Mouse (Mus musculus) myocyte (in vitro differentiated cells): ENCODE results near the gene C2cd4a. TPM values are rescaled to one million over a fixed set of nuclear protein-coding genes. Genes with fewer than 3 reads are reported as not detected.

Source experiments
- H3K27me3 ChIP-seq: one replicate; pipeline ENCODE4 v1.6.1; 2011; ENCODE audit not compliant: control insufficient read depth, insufficient read depth, insufficient read length
- H3K36me3 ChIP-seq: one replicate; pipeline ENCODE4 v1.6.1; 2011; ENCODE audit not compliant: control insufficient read depth, insufficient read depth
- H3K4me2 ChIP-seq: one replicate; pipeline ENCODE4 v1.6.1; 2011; ENCODE audit warnings: low read depth, control low read depth
- H3K4me3 ChIP-seq: one replicate; pipeline ENCODE4 v1.5.1; 2011; ENCODE audit warnings: mild to moderate bottlenecking, control low read depth, moderate library complexity
- H3K79me2 ChIP-seq: one replicate; pipeline ENCODE4 v1.6.1; 2011; ENCODE audit not compliant: control insufficient read depth, insufficient read depth
- H3ac ChIP-seq: one replicate; pipeline ENCODE4 v1.6.1; 2011; ENCODE audit not compliant: control insufficient read depth, insufficient read length
- CEBPB ChIP-seq: IDR thresholded peaks from 2 replicates; pipeline ENCODE4 v1.6.1; 2011; ENCODE audit warnings: mild to moderate bottlenecking, moderate library complexity; ENCODE audit not compliant: poor library complexity, insufficient read depth, severe bottlenecking
- E2F4 ChIP-seq: IDR thresholded peaks from one replicate; pipeline ENCODE4 v1.6.1; 2011; ENCODE audit warnings: mild to moderate bottlenecking, control low read depth, moderate library complexity; ENCODE audit not compliant: insufficient read depth
- MAX ChIP-seq: IDR thresholded peaks from one replicate; pipeline ENCODE4 v1.6.1; 2011; ENCODE audit warnings: low read depth, mild to moderate bottlenecking, control low read depth
- MYOD1 ChIP-seq, 3 experiments: IDR thresholded peaks; one replicate each; pipeline ENCODE4 v1.6.1; 2011; ENCODE audit warnings: control low read depth in 2 of 3, low read depth in 2 of 3, mild to moderate bottlenecking in 2 of 3, moderate library complexity in 1 of 3; ENCODE audit not compliant: insufficient read length in 2 of 3, control insufficient read depth in 1 of 3
- MYOG ChIP-seq, 3 experiments: IDR thresholded peaks; one replicate each; pipeline ENCODE4 v1.6.1; 2011; ENCODE audit warnings: control low read depth in 2 of 3, low read depth in 2 of 3, mild to moderate bottlenecking in 2 of 3; ENCODE audit not compliant: insufficient read length in 2 of 3, control insufficient read depth in 1 of 3, insufficient read depth in 1 of 3
- POLR2A ChIP-seq: IDR thresholded peaks from one replicate; pipeline ENCODE4 v1.6.1; 2011; ENCODE audit warnings: low read depth, mild to moderate bottlenecking, control low read depth, moderate library complexity; ENCODE audit not compliant: insufficient read length
- POLR2AphosphoS2 ChIP-seq: IDR thresholded peaks from one replicate; pipeline ENCODE4 v1.6.1; 2011; ENCODE audit warnings: low read depth, control low read depth; ENCODE audit not compliant: insufficient read length
- REST ChIP-seq: IDR thresholded peaks from one replicate; pipeline ENCODE4 v1.6.1; 2011; ENCODE audit warnings: mild to moderate bottlenecking, control low read depth, moderate library complexity; ENCODE audit not compliant: insufficient read depth, insufficient read length
- SRF ChIP-seq: IDR thresholded peaks from one replicate; pipeline ENCODE4 v1.6.1; 2011; ENCODE audit warnings: low read depth; ENCODE audit not compliant: control insufficient read depth, insufficient read length
- TCF12 ChIP-seq: IDR thresholded peaks from one replicate; pipeline ENCODE4 v1.6.1; 2011; ENCODE audit warnings: mild to moderate bottlenecking, control low read depth; ENCODE audit not compliant: poor library complexity, insufficient read depth, severe bottlenecking
- TCF3 ChIP-seq: IDR thresholded peaks from one replicate; pipeline ENCODE4 v1.6.1; 2011; ENCODE audit warnings: low read depth, control low read depth; ENCODE audit not compliant: insufficient read length
- USF1 ChIP-seq: IDR thresholded peaks from one replicate; pipeline ENCODE4 v1.6.1; 2011; ENCODE audit warnings: low read depth, mild to moderate bottlenecking, control low read depth, moderate library complexity
- polyA plus RNA-seq: library from polyadenylated mRNA; unstranded; fragments of >200 nt; fragmentation: generic; extraction: Trizol; gene quantifications from one replicate; pipeline ENCODE4 v1.2.1, GENCODE M21; 2012; ENCODE audit warnings: missing spikeins

The C2cd4a gene
- polyA plus RNA-seq, 1 experiment, result not detected

DNA sequence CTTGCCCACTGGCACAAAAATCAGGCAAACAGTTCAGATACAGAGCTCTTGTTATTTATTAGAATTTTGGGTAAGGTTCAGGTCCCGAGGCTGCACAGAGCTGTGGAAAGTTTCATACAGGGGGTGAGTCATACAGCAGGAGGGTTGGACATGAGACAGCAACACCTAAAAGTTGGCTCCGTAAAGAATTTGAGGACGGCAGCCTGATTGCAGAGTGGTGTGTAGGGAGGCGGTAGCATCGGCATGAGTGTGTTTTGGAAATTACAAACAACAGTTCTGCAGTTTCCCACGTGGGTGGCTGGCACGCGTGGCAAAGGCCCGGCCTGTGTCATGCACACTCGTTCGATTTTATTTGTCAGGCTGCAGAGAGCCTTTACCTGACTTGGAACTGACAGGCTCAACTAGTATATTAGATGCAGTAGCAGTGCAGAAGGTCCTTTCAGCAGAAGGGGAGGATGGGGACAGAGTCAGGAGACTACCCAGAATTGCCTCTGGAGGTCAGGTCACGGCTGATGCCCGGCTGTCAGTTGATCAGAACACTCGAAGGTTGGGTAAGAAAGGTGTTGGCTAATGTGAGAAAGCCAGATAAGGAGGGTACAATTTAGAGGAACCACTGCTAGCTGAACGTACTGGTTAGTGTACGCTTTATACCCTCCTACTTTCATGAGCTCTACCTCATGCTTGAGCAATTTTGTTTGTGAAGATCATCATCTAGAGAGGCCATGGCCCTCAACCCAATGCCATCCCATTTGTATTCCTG is 37.7 kb upstream of the C2cd4a start:
- no peaks in the 10 kb centered on the region for H3K79me2 ChIP-seq
- H3K4me2 ChIP-seq, result no peak overlapping the region
- H3ac ChIP-seq, result no peak overlapping the region
- TF ChIP-seq POLR2A (no peak), TCF12 (no peak), E2F4 (no peak), POLR2AphosphoS2 (no peak), SRF (no peak), MYOD1 (IDR thresholded peaks at IDR 0.05; ENCODE audit: control insufficient read depth in 1 of 3, insufficient read length in 2 of 3, low read depth in 2 of 3) (no peak), CEBPB (no peak), MYOG (IDR thresholded peaks at IDR 0.05; ENCODE audit: control insufficient read depth in 1 of 3, insufficient read depth in 1 of 3, insufficient read length in 2 of 3, low read depth in 2 of 3) (no peak), TCF3 (no peak), REST (no peak)
- no peaks in the 10 kb centered on the region for H3K27me3 ChIP-seq
- no peak overlapping the region for H3K4me3 ChIP-seq
- no peaks in the 10 kb centered on the region for H3K36me3 ChIP-seq

- no peak overlapping the region for H3K4me3 ChIP-seq
- H3K79me2 ChIP-seq, result no peaks in the 10 kb centered on the region
- TF ChIP-seq E2F4 (no peak), MYOG (IDR thresholded peaks at IDR 0.05; ENCODE audit: control insufficient read depth in 1 of 3, insufficient read depth in 1 of 3, insufficient read length in 2 of 3, low read depth in 2 of 3) (no peak), SRF (no peak), USF1 (no peak), REST (no peak), TCF3 (no peak), POLR2AphosphoS2 (no peak), MYOD1 (IDR thresholded peaks at IDR 0.05; ENCODE audit: control insufficient read depth in 1 of 3, insufficient read length in 2 of 3, low read depth in 2 of 3) (no peak), POLR2A (no peak), MAX (no peak), TCF12 (no peak), CEBPB (no peak)
- H3K36me3 ChIP-seq, result no peaks in the 10 kb centered on the region
- H3ac ChIP-seq, result no peak overlapping the region
- no peaks in the 10 kb centered on the region for H3K27me3 ChIP-seq
- no peak overlapping the region for H3K4me2 ChIP-seq
Observed at GRCm38 (mm10) chr9:67867411-67867810, 35.3 kb upstream of the C2cd4a start.

DNA sequence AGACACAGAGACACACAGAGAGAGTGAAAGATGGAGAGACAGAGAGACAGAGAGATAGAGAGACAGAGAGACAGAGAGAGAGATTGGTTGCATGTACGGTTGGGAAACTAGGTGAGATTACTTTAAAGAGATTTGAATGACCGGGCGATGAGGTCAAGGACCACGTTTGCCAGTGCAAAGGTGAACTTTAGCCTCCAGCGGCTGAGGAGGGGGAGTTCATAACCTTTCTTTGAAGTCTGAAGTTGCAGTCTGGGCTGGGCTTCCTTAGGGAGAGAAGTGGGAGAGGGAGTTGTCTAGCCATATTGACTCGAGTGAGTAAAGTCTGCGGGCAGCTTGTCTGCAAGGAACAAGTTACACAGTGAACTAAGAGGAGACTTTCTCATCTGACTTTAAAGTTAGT is 33.3 kb upstream of the C2cd4a start:
- TF ChIP-seq E2F4, result no peak
- TF ChIP-seq MAX, result no peak
- TF ChIP-seq POLR2AphosphoS2, result no peak
- TF ChIP-seq SRF, result no peak
- TF ChIP-seq POLR2A, result no peak
- TF ChIP-seq TCF3, result no peak
- no peak for TF ChIP-seq MYOG (IDR thresholded peaks at IDR 0.05; ENCODE audit: control insufficient read depth in 1 of 3, insufficient read depth in 1 of 3, insufficient read length in 2 of 3, low read depth in 2 of 3)
- no peak for TF ChIP-seq USF1
- no peak for TF ChIP-seq REST
- no peak overlapping the region for H3K4me2 ChIP-seq
- H3K36me3 ChIP-seq, result no peaks in the 10 kb centered on the region
- H3K27me3 ChIP-seq, result no peaks in the 10 kb centered on the region
- H3ac ChIP-seq, result no peak overlapping the region
- no peaks in the 10 kb centered on the region for H3K79me2 ChIP-seq
- H3K4me3 ChIP-seq, result no peak overlapping the region

GRCm38 (mm10) chr9:67864011-67864410 is 31.9 kb upstream of the C2cd4a start:
- no peak overlapping the region for H3K4me3 ChIP-seq
- peaks cover 4% of the 10 kb centered on the region for H3K36me3 ChIP-seq
- H3K4me2 ChIP-seq, result no peak overlapping the region
- no peak overlapping the region for H3ac ChIP-seq
- no peaks in the 10 kb centered on the region for H3K79me2 ChIP-seq
- H3K27me3 ChIP-seq, result no peaks in the 10 kb centered on the region
- TF ChIP-seq REST, result no peak
- TF ChIP-seq CEBPB, result no peak
- TF ChIP-seq SRF, result no peak
- no peak for TF ChIP-seq TCF3
- TF ChIP-seq MAX, result no peak
- no peak for TF ChIP-seq POLR2AphosphoS2
- TF ChIP-seq MYOG (IDR thresholded peaks at IDR 0.05; ENCODE audit: control insufficient read depth in 1 of 3, insufficient read depth in 1 of 3, insufficient read length in 2 of 3, low read depth in 2 of 3), result no peak
- TF ChIP-seq E2F4, result no peak
- no peak for TF ChIP-seq TCF12
- no peak for TF ChIP-seq POLR2A
- no peak for TF ChIP-seq MYOD1 (IDR thresholded peaks at IDR 0.05; ENCODE audit: control insufficient read depth in 1 of 3, insufficient read length in 2 of 3, low read depth in 2 of 3)
